Mouse (Mus musculus) olfactory bulb, adult 2 months (tissue): ENCODE results near the gene S100a2.

Experiments used
- CTCF ChIP-seq: fragments of 200-500 bp; IDR thresholded peaks from 2 replicates; pipeline ENCODE4 v1.5.1; 2012; ENCODE audit warnings: low read depth, mild to moderate bottlenecking, low read length, moderate library complexity; ENCODE audit not compliant: insufficient read depth
- POLR2A ChIP-seq: fragments of 200-500 bp; IDR thresholded peaks from 2 replicates; pipeline ENCODE4 v1.6.1; 2012; ENCODE audit warnings: mild to moderate bottlenecking, low read depth, low read length, moderate library complexity; ENCODE audit not compliant: insufficient read depth

DNA sequence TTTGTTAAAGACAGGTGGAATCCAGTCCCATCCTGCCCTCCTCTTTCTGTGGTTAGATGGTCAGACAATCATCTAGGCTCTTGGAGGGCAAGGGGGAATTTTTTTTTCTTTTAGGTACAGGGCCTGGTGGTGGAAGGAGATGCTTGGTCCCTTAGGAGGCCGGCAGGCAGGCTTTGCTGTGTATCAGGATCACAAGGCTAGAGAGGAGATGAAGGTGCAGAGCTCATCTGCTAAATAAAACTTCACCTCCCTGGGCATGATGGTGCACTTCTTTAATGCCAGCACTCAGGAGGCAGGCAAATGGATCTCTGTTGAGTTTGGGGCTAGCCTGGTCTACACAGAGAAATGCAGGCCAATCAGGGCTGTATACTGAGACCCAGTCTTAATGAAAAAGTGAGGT lies 25.9 kb downstream of the S100a2 start:
- TF ChIP-seq CTCF = no peak
- TF ChIP-seq POLR2A = no peak
